Mouse (Mus musculus) adrenal gland, adult 18-20 months (tissue): ENCODE results near the gene Anks1. TPM values are rescaled to one million over a fixed set of nuclear protein-coding genes. Genes with fewer than 3 reads are reported as not detected.

ENCODE experiments used
- DNase-seq, 2 experiments: peaks; one replicate each; pipeline ENCODE4 v3.0.0; 2021 to 2022; ENCODE audit warnings: low spot score in 2 of 2
- total RNA-seq, 2 experiments: library from RNA; stranded (reverse); gene quantifications; 1 replicate in 1 of 2; 2 replicates in 1 of 2; pipeline ENCODE4 v1.2.3; 2021

Gene Anks1
- total RNA-seq, 2 experiments from 2014 or later, result 23.6 to 29.1 TPM

- peak; percentile 48 to 65 for DNase-seq
These were observed 107.1 kb downstream of the Anks1 start for GRCm38 (mm10) chr17:28016056-28016797.

GRCm38 (mm10) chr17:28018344-28018743 lies 109.2 kb downstream of the Anks1 start:
- no peak for DNase-seq

GRCm38 (mm10) chr17:28018776-28019175 lies 109.7 kb downstream of the Anks1 start:
- DNase-seq, result no peak

- no peak for DNase-seq
These were observed 110.9 kb downstream of the Anks1 start for GRCm38 (mm10) chr17:28019785-28020696.

GRCm38 (mm10) chr17:28021911-28022310 lies 112.8 kb downstream of the Anks1 start:
- DNase-seq, result no peak

- DNase-seq, result no peak
These were observed 113.9 kb downstream of the Anks1 start for GRCm38 (mm10) chr17:28022854-28023655.

GRCm38 (mm10) chr17:28025541-28025961 lies 116.4 kb downstream of the Anks1 start:
- no peak for DNase-seq

- DNase-seq, result no peak
These were observed 117.2 kb downstream of the Anks1 start for GRCm38 (mm10) chr17:28026111-28026872.

GRCm38 (mm10) chr17:28027197-28027596 lies 118.1 kb downstream of the Anks1 start:
- no peak for DNase-seq

GRCm38 (mm10) chr17:28028236-28028635 lies 119.1 kb downstream of the Anks1 start:
- DNase-seq, result no peak

- DNase-seq, result no peak
These were observed 120.2 kb downstream of the Anks1 start for GRCm38 (mm10) chr17:28029308-28029707.

GRCm38 (mm10) chr17:28030446-28030845 lies 121.3 kb downstream of the Anks1 start:
- DNase-seq, result no peak

GRCm38 (mm10) chr17:28031281-28031941 lies 122.3 kb downstream of the Anks1 start:
- DNase-seq, result no peak

- no peak for DNase-seq
These were observed 123.1 kb downstream of the Anks1 start for GRCm38 (mm10) chr17:28032219-28032618.

GRCm38 (mm10) chr17:28033046-28033580 lies 124.0 kb downstream of the Anks1 start:
- no peak for DNase-seq

GRCm38 (mm10) chr17:28034986-28035385 lies 125.9 kb downstream of the Anks1 start:
- DNase-seq, result no peak

- no peak for DNase-seq
These were observed 128.0 kb downstream of the Anks1 start for GRCm38 (mm10) chr17:28036813-28037756.

- DNase-seq, result no peak
These were observed 131.5 kb downstream of the Anks1 start for GRCm38 (mm10) chr17:28040620-28041019.
